ENCODE assay signal across 33 mouse cellular contexts in genomic region chr3:95264724-95265123, GRCm38 (mm10). TPM values are rescaled to one million over a fixed set of nuclear protein-coding genes. Genes with fewer than 3 reads are reported as not detected.
"Had no signal": no experiment of that assay in that cellular context is flagged by ENCODE, and none has a peak within 500 bp of the region (broad histone marks: within the 10 kb centered on the region; RNA-seq: fewer than 3 reads in every experiment).

No protein-coding gene starts in this region.

- H3K27ac ChIP-seq: heart, adult 2 months; heart, embryonic 13.5 days; heart, embryonic 15.5 days; hindbrain, embryonic 13.5 days; hindbrain, embryonic 15.5 days; hindbrain, postnatal 0 days; kidney, embryonic 15.5 days; kidney, postnatal 0 days; limb, embryonic 13.5 days; limb, embryonic 15.5 days; liver, embryonic 12.5 days; liver, embryonic 14.5 days had no signal

- H3K27me3 ChIP-seq: heart, embryonic 13.5 days; heart, embryonic 15.5 days; hindbrain, embryonic 13.5 days; hindbrain, embryonic 15.5 days; kidney, embryonic 15.5 days; limb, embryonic 13.5 days; limb, embryonic 15.5 days; liver, embryonic 12.5 days had no signal

- H3K9ac ChIP-seq: heart, embryonic 13.5 days; heart, embryonic 15.5 days; hindbrain, embryonic 13.5 days; hindbrain, embryonic 15.5 days; kidney, embryonic 15.5 days; limb, embryonic 13.5 days; limb, embryonic 15.5 days; liver, embryonic 12.5 days; liver, embryonic 14.5 days had no signal

- H3K4me2 ChIP-seq: heart, embryonic 11.5 days; heart, embryonic 13.5 days; heart, embryonic 15.5 days; hindbrain, embryonic 13.5 days; hindbrain, embryonic 15.5 days; kidney, embryonic 15.5 days; limb, embryonic 13.5 days; limb, embryonic 15.5 days; liver, embryonic 12.5 days had no signal

- DNase-seq: gastrocnemius, postnatal 14 days; gastrocnemius, postnatal 36 days; heart, adult 11 months; heart, adult 2 months; heart, postnatal 14 days; heart, postnatal 36 days; kidney, adult 11 months; kidney, adult 2 months; kidney, adult 9 months; kidney, postnatal 14 days; kidney, postnatal 36 days; layer of hippocampus, adult 9-11 months; layer of hippocampus, postnatal 36 days; left cerebral cortex, postnatal 4 days had no signal

- H3K4me3 ChIP-seq: heart, adult 2 months; heart, embryonic 13.5 days; heart, embryonic 15.5 days; hindbrain, embryonic 13.5 days; hindbrain, embryonic 15.5 days; kidney, embryonic 15.5 days; limb, embryonic 13.5 days; limb, embryonic 15.5 days; liver, embryonic 12.5 days had no signal

- ATAC-seq: hindbrain, postnatal 0 days; intestine, embryonic 16.5 days; liver, embryonic 12.5 days had no signal

- H3K9me3 ChIP-seq: heart, embryonic 13.5 days; heart, embryonic 15.5 days; hindbrain, embryonic 13.5 days; hindbrain, embryonic 15.5 days; kidney, embryonic 15.5 days; limb, embryonic 13.5 days; limb, embryonic 15.5 days; liver, embryonic 12.5 days had no signal

- H3K4me1 ChIP-seq: hindbrain, embryonic 13.5 days; hindbrain, embryonic 15.5 days; limb, embryonic 13.5 days; limb, embryonic 15.5 days had no signal

RNA-seq across cellular contexts. Expression of gene Bnipl, which starts 13.7 kb away (rescaled TPM):
- total RNA-seq: gastrocnemius, adult 8-10 months; gastrocnemius, postnatal 14 days; gastrocnemius, postnatal 36 days; heart, adult 2 months; heart, postnatal 36 days; hematopoietic stem cell, adult 5-6 weeks; hindbrain, postnatal 0 days; liver, adult 2 months had no signal
- polyA plus RNA-seq: heart, embryonic 11.5 days; heart, postnatal 0 days; hindbrain, postnatal 0 days; liver, embryonic 12.5 days had no signal

RNA-seq across cellular contexts. Expression of gene Gm128, which starts 23.3 kb away (rescaled TPM):
- total RNA-seq: gastrocnemius, adult 8-10 months; gastrocnemius, postnatal 36 days; heart, adult 2 months; heart, postnatal 14 days; heart, postnatal 36 days; layer of hippocampus, postnatal 14 days; left cerebral cortex, postnatal 4 days had no signal
- polyA plus RNA-seq: heart, postnatal 0 days; hindbrain, embryonic 11.5 days; liver, adult 2 months had no signal
